Mouse (Mus musculus): ENCODE data around the gene Rimbp2. TPM values are rescaled to one million over a fixed set of nuclear protein-coding genes. Genes with fewer than 3 reads are reported as not detected.

Gene Rimbp2
- polyA plus RNA-seq, 1 experiment, result 1.2 TPM

DNA sequence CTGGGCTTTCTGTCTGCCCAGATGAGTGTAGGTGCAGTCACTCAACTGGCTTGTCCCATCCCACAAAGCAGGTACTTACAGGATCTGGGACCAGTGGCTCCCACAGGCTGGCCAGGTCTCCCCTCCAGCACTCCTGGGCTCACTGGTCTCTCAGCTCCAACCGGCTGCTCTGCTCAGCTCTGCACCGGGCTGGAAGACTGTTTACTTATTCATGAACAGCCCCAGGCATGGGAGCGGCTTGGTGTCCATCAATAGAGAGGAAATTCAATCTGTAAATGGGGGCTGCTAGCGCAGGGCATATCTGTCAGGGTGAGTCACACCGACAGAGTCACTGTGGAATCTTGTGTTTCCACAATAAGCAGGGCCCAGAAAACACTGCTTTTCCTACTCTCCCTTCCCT, 49.2 kb downstream of the Rimbp2 start:
- Histone ChIP-seq H3K27me3 (ENCODE audit: control insufficient read depth, insufficient read depth, low read length) (no peaks in the 10 kb centered on the region), H3K4me3 (ENCODE audit: control insufficient read depth, low read depth, low read length) (no peak overlapping the region), H3K36me3 (ENCODE audit: control insufficient read depth, insufficient read depth, low read length) (no peaks in the 10 kb centered on the region), H3K27ac (ENCODE audit: control insufficient read depth, insufficient read depth, low read depth, low read length) (no peak overlapping the region), H3K4me1 (ENCODE audit: control insufficient read depth, insufficient read depth, low read length) (no peaks in the 10 kb centered on the region)
- TF ChIP-seq POLR2A (IDR thresholded peaks at IDR 0.05; ENCODE audit: control insufficient read depth, low read depth, low read length), result no peak
- no peak for TF ChIP-seq CTCF (IDR thresholded peaks at IDR 0.05; ENCODE audit: control insufficient read depth, insufficient read depth, insufficient replicate concordance, low read depth, low read length)

GRCm38 (mm10) chr5:128903120-128903519, 50.2 kb downstream of the Rimbp2 start:
- Histone ChIP-seq H3K27ac (ENCODE audit: control insufficient read depth, insufficient read depth, low read depth, low read length) (no peak overlapping the region), H3K4me3 (ENCODE audit: control insufficient read depth, low read depth, low read length) (no peak overlapping the region), H3K36me3 (ENCODE audit: control insufficient read depth, insufficient read depth, low read length) (no peaks in the 10 kb centered on the region), H3K27me3 (ENCODE audit: control insufficient read depth, insufficient read depth, low read length) (no peaks in the 10 kb centered on the region), H3K4me1 (ENCODE audit: control insufficient read depth, insufficient read depth, low read length) (no peaks in the 10 kb centered on the region)
- TF ChIP-seq CTCF (IDR thresholded peaks at IDR 0.05; ENCODE audit: control insufficient read depth, insufficient read depth, insufficient replicate concordance, low read depth, low read length), result no peak
- no peak for TF ChIP-seq POLR2A (IDR thresholded peaks at IDR 0.05; ENCODE audit: control insufficient read depth, low read depth, low read length)

DNA sequence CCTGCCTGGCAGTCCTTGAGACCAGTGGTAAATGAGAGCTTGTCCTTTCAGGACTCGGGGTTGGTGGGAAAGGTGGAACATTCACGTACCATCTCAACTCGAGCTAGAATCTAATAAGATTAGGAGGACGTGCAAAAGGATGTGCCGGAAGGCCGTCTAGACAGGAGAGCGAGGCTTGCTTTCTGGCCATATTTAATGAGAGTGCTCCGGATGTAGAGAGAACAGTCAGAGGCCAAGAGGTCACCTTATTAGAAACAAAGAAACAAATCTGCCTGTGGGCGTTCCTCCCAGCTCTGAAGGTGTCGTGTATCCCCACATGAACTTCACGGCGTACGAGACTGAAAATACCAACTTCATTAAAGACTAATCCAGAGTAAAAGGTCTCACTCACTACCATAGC, 53.3 kb downstream of the Rimbp2 start:
- Histone ChIP-seq H3K36me3 (ENCODE audit: control insufficient read depth, insufficient read depth, low read length) (no peaks in the 10 kb centered on the region), H3K4me1 (ENCODE audit: control insufficient read depth, insufficient read depth, low read length) (no peaks in the 10 kb centered on the region), H3K27ac (ENCODE audit: control insufficient read depth, insufficient read depth, low read depth, low read length) (no peak overlapping the region), H3K4me3 (ENCODE audit: control insufficient read depth, low read depth, low read length) (no peak overlapping the region), H3K27me3 (ENCODE audit: control insufficient read depth, insufficient read depth, low read length) (no peaks in the 10 kb centered on the region)
- TF ChIP-seq CTCF (IDR thresholded peaks at IDR 0.05; ENCODE audit: control insufficient read depth, insufficient read depth, insufficient replicate concordance, low read depth, low read length), result no peak

GRCm38 (mm10) chr5:128894921-128895320, 58.4 kb downstream of the Rimbp2 start:
- Histone ChIP-seq H3K27ac (ENCODE audit: control insufficient read depth, insufficient read depth, low read depth, low read length) (no peak overlapping the region), H3K36me3 (ENCODE audit: control insufficient read depth, insufficient read depth, low read length) (no peaks in the 10 kb centered on the region), H3K4me3 (ENCODE audit: control insufficient read depth, low read depth, low read length) (no peak overlapping the region), H3K4me1 (ENCODE audit: control insufficient read depth, insufficient read depth, low read length) (no peaks in the 10 kb centered on the region), H3K27me3 (ENCODE audit: control insufficient read depth, insufficient read depth, low read length) (no peaks in the 10 kb centered on the region)
- TF ChIP-seq CTCF (IDR thresholded peaks at IDR 0.05; ENCODE audit: control insufficient read depth, insufficient read depth, insufficient replicate concordance, low read depth, low read length), result no peak
- TF ChIP-seq POLR2A (IDR thresholded peaks at IDR 0.05; ENCODE audit: control insufficient read depth, low read depth, low read length), result no peak

DNA sequence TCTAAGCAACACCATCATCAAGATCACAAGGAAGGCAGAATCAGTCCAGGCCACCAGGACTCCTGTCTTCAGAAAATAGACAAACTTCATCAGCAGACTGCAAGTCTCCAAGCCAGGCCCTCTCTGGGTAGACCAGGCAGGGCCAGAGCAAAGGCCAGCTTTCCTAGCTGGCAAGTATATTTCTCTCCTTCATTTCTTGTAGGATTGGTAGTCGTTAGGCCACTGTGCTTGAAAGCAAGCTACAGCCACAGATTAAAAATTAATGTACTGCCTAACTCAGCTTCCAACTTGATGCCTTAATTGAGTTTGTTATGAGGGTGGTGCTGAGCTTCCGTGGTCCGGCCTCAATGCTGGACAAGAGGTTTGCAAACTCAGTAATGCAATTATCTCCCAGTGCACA, 65.7 kb downstream of the Rimbp2 start:
- Histone ChIP-seq H3K4me1 (ENCODE audit: control insufficient read depth, insufficient read depth, low read length) (no peaks in the 10 kb centered on the region), H3K36me3 (ENCODE audit: control insufficient read depth, insufficient read depth, low read length) (no peaks in the 10 kb centered on the region), H3K27me3 (ENCODE audit: control insufficient read depth, insufficient read depth, low read length) (no peaks in the 10 kb centered on the region), H3K4me3 (ENCODE audit: control insufficient read depth, low read depth, low read length) (no peak overlapping the region), H3K27ac (ENCODE audit: control insufficient read depth, insufficient read depth, low read depth, low read length) (no peak overlapping the region)
- TF ChIP-seq CTCF (IDR thresholded peaks at IDR 0.05; ENCODE audit: control insufficient read depth, insufficient read depth, insufficient replicate concordance, low read depth, low read length) (no peak), POLR2A (IDR thresholded peaks at IDR 0.05; ENCODE audit: control insufficient read depth, low read depth, low read length) (no peak)

DNA sequence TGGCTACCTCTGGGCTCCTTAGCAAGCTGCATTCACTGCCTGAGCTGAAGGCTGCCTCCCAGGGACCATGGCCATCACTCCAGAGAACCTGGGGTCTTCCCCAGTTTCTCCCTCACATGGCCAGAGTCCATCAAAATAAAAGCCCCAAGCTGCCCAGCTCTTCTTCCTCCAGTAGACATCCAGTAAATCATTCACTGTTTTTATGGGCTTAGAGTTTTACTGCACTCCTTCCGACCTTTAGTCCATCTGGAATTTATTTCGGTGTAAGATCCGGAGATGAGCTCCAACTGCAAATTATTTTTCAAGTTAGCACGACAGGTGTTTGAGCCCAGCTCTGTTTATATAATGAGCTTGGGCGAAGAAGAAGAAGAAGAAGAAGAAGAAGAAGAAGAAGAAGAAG, 69.0 kb downstream of the Rimbp2 start:
- no peaks in the 10 kb centered on the region for H3K36me3 ChIP-seq (ENCODE audit: control insufficient read depth, insufficient read depth, low read length)
- H3K27ac ChIP-seq (ENCODE audit: control insufficient read depth, insufficient read depth, low read depth, low read length), result no peak overlapping the region
- H3K27me3 ChIP-seq (ENCODE audit: control insufficient read depth, insufficient read depth, low read length), result no peaks in the 10 kb centered on the region
- H3K4me1 ChIP-seq (ENCODE audit: control insufficient read depth, insufficient read depth, low read length), result no peaks in the 10 kb centered on the region
- TF ChIP-seq POLR2A (IDR thresholded peaks at IDR 0.05; ENCODE audit: control insufficient read depth, low read depth, low read length) (no peak), CTCF (IDR thresholded peaks at IDR 0.05; ENCODE audit: control insufficient read depth, insufficient read depth, insufficient replicate concordance, low read depth, low read length) (no peak)
- no peak overlapping the region for H3K4me3 ChIP-seq (ENCODE audit: control insufficient read depth, low read depth, low read length)

DNA sequence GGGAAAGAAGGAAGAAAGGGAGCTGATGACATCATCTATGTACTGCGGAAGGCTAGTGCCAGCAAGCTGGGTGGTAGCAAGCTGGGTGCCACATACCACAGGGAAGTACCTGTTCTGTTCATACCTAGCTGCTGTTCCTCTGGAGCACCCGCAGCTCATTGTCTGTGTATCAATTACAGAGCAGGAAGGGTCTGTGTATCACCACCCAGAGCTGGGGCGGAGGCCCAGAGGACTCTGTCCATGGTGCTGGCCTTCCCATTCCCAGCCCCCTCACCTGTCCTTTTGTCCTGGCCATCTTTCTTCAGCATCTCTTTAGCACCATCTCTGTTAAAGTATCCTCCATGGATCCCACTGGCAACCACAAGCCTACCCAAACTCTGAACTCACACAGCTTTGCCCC, 74.2 kb downstream of the Rimbp2 start:
- no peaks in the 10 kb centered on the region for H3K27me3 ChIP-seq (ENCODE audit: control insufficient read depth, insufficient read depth, low read length)
- H3K36me3 ChIP-seq (ENCODE audit: control insufficient read depth, insufficient read depth, low read length), result no peaks in the 10 kb centered on the region
- no peaks in the 10 kb centered on the region for H3K4me1 ChIP-seq (ENCODE audit: control insufficient read depth, insufficient read depth, low read length)
- TF ChIP-seq POLR2A (IDR thresholded peaks at IDR 0.05; ENCODE audit: control insufficient read depth, low read depth, low read length) (no peak), CTCF (IDR thresholded peaks at IDR 0.05; ENCODE audit: control insufficient read depth, insufficient read depth, insufficient replicate concordance, low read depth, low read length) (no peak)
- H3K4me3 ChIP-seq (ENCODE audit: control insufficient read depth, low read depth, low read length), result no peak overlapping the region
- no peak overlapping the region for H3K27ac ChIP-seq (ENCODE audit: control insufficient read depth, insufficient read depth, low read depth, low read length)

GRCm38 (mm10) chr5:128877425-128878035, 75.8 kb downstream of the Rimbp2 start:
- Histone ChIP-seq H3K4me3 (ENCODE audit: control insufficient read depth, low read depth, low read length) (no peak overlapping the region), H3K27ac (ENCODE audit: control insufficient read depth, insufficient read depth, low read depth, low read length) (no peak overlapping the region), H3K36me3 (ENCODE audit: control insufficient read depth, insufficient read depth, low read length) (no peaks in the 10 kb centered on the region), H3K27me3 (ENCODE audit: control insufficient read depth, insufficient read depth, low read length) (no peaks in the 10 kb centered on the region), H3K4me1 (ENCODE audit: control insufficient read depth, insufficient read depth, low read length) (no peaks in the 10 kb centered on the region)
- TF ChIP-seq CTCF (IDR thresholded peaks at IDR 0.05; ENCODE audit: control insufficient read depth, insufficient read depth, insufficient replicate concordance, low read depth, low read length) (no peak), POLR2A (IDR thresholded peaks at IDR 0.05; ENCODE audit: control insufficient read depth, low read depth, low read length) (no peak)

All from testis, adult 2 months (tissue).